Mouse (Mus musculus): ENCODE results near the gene Scyl1. TPM values are rescaled to one million over a fixed set of nuclear protein-coding genes. Genes with fewer than 3 reads are reported as not detected.

The Scyl1 gene
- polyA plus RNA-seq, 1 experiment from 2014 or later = 67.4 TPM

- Histone ChIP-seq H3K4me1 (ENCODE audit: control insufficient read depth, insufficient read depth, low read length) (peaks cover 3% of the 10 kb centered on the region; the same call in 1 of the 2 replicates), H3K9ac (ENCODE audit: low read length) (no peak overlapping the region), H3K27me3 (ENCODE audit: control insufficient read depth, insufficient read depth, low read length) (no peaks in the 10 kb centered on the region), H3K27ac (ENCODE audit: low read depth, low read length) (no peak overlapping the region), H3K36me3 (ENCODE audit: control insufficient read depth, insufficient read depth, low read length) (peaks cover 8% of the 10 kb centered on the region), H3K9me3 (ENCODE audit: control insufficient read depth, low read length) (no peaks in the 10 kb centered on the region), H3K4me2 (ENCODE audit: low read depth) (no peak overlapping the region), H3K4me3 (ENCODE audit: low read depth, low read length) (no peak overlapping the region)
- no peak for ATAC-seq (ENCODE audit: insufficient read depth, low FRiP score, low TSS enrichment)
- DNase-seq (ENCODE audit: low spot score) = no peak
- 78% methylated on average over 5 of the region's 5 CpGs for WGBS
Observed at GRCm38 (mm10) chr19:5713255-5713654, 58.0 kb downstream of the Scyl1 start.

GRCm38 (mm10) chr19:5711907-5712460 is 59.2 kb downstream of the Scyl1 start:
- Histone ChIP-seq H3K27ac (ENCODE audit: low read depth, low read length) (no peak overlapping the region), H3K4me3 (ENCODE audit: low read depth, low read length) (no peak overlapping the region), H3K36me3 (ENCODE audit: control insufficient read depth, insufficient read depth, low read length) (peaks cover 11% of the 10 kb centered on the region), H3K9me3 (ENCODE audit: control insufficient read depth, low read length) (no peaks in the 10 kb centered on the region), H3K27me3 (ENCODE audit: control insufficient read depth, insufficient read depth, low read length) (no peaks in the 10 kb centered on the region), H3K9ac (ENCODE audit: low read length) (no peak overlapping the region), H3K4me1 (ENCODE audit: control insufficient read depth, insufficient read depth, low read length) (peaks cover 3% of the 10 kb centered on the region; the same call in 1 of the 2 replicates), H3K4me2 (ENCODE audit: low read depth) (no peak overlapping the region)
- no peak for ATAC-seq (ENCODE audit: insufficient read depth, low FRiP score, low TSS enrichment)
- DNase-seq (ENCODE audit: low spot score) = no peak
- 89% methylated on average over 14 of the region's 14 CpGs for WGBS

GRCm38 (mm10) chr19:5711218-5711617 is 60.0 kb downstream of the Scyl1 start:
- no peak overlapping the region for H3K4me3 ChIP-seq (ENCODE audit: low read depth, low read length)
- H3K4me1 ChIP-seq (ENCODE audit: control insufficient read depth, insufficient read depth, low read length) = no peaks in the 10 kb centered on the region
- H3K27me3 ChIP-seq (ENCODE audit: control insufficient read depth, insufficient read depth, low read length) = no peaks in the 10 kb centered on the region
- H3K36me3 ChIP-seq (ENCODE audit: control insufficient read depth, insufficient read depth, low read length) = peaks cover 11% of the 10 kb centered on the region
- DNase-seq (ENCODE audit: low spot score) (peak; percentile 74), ATAC-seq (ENCODE audit: insufficient read depth, low FRiP score, low TSS enrichment) (no peak)
- 9% methylated on average over 3 of the region's 3 CpGs for WGBS
- no peak overlapping the region for H3K9ac ChIP-seq (ENCODE audit: low read length)
- H3K27ac ChIP-seq (ENCODE audit: low read depth, low read length) = no peak overlapping the region
- H3K9me3 ChIP-seq (ENCODE audit: control insufficient read depth, low read length) = no peaks in the 10 kb centered on the region
- H3K4me2 ChIP-seq (ENCODE audit: low read depth) = no peak overlapping the region

GRCm38 (mm10) chr19:5710581-5710980 is 60.6 kb downstream of the Scyl1 start:
- H3K4me2 ChIP-seq (ENCODE audit: low read depth) = no peak overlapping the region

GRCm38 (mm10) chr19:5710068-5710467 is 61.2 kb downstream of the Scyl1 start:
- H3K9me3 ChIP-seq (ENCODE audit: control insufficient read depth, low read length) = no peaks in the 10 kb centered on the region
- no peak overlapping the region for H3K4me2 ChIP-seq (ENCODE audit: low read depth)
- no peak overlapping the region for H3K9ac ChIP-seq (ENCODE audit: low read length)
- H3K36me3 ChIP-seq (ENCODE audit: control insufficient read depth, insufficient read depth, low read length) = peaks cover 11% of the 10 kb centered on the region
- H3K4me1 ChIP-seq (ENCODE audit: control insufficient read depth, insufficient read depth, low read length) = no peaks in the 10 kb centered on the region
- no peak for DNase-seq (ENCODE audit: low spot score)
- no peak for ATAC-seq (ENCODE audit: insufficient read depth, low FRiP score, low TSS enrichment)
- no peaks in the 10 kb centered on the region for H3K27me3 ChIP-seq (ENCODE audit: control insufficient read depth, insufficient read depth, low read length)
- H3K4me3 ChIP-seq (ENCODE audit: low read depth, low read length) = no peak overlapping the region
- no peak overlapping the region for H3K27ac ChIP-seq (ENCODE audit: low read depth, low read length)
- 90% methylated on average over 6 of the region's 6 CpGs for WGBS

More at GRCm38 (mm10) chr19:5710581-5710980, 60.6 kb downstream of the Scyl1 start:
- Histone ChIP-seq H3K27me3 (ENCODE audit: control insufficient read depth, insufficient read depth, low read length) (no peaks in the 10 kb centered on the region), H3K9ac (ENCODE audit: low read length) (no peak overlapping the region), H3K4me1 (ENCODE audit: control insufficient read depth, insufficient read depth, low read length) (no peaks in the 10 kb centered on the region), H3K27ac (ENCODE audit: low read depth, low read length) (no peak overlapping the region), H3K36me3 (ENCODE audit: control insufficient read depth, insufficient read depth, low read length) (peaks cover 11% of the 10 kb centered on the region), H3K9me3 (ENCODE audit: control insufficient read depth, low read length) (no peaks in the 10 kb centered on the region), H3K4me3 (ENCODE audit: low read depth, low read length) (no peak overlapping the region)
- ATAC-seq (ENCODE audit: insufficient read depth, low FRiP score, low TSS enrichment) (no peak), DNase-seq (ENCODE audit: low spot score) (no peak)
- 78% methylated on average over 8 of the region's 8 CpGs for WGBS

Other genes starting within 250 kb of the Scyl1 start
- gene Ovol1, start 210.8 kb downstream of the Scyl1 start, polyA plus RNA-seq (2014; fragmentation: Nextera tagmentation; extraction: Ambion mirVana) = 0.24 and 0.32 TPM in 2 replicates
- 2.3 and 2.6 TPM in 2 replicates for gene Ap5b1, start 203.4 kb downstream of the Scyl1 start, polyA plus RNA-seq (2014; fragmentation: Nextera tagmentation; extraction: Ambion mirVana)
- gene Rnaseh2c, start 169.5 kb downstream of the Scyl1 start, polyA plus RNA-seq (2014; fragmentation: Nextera tagmentation; extraction: Ambion mirVana) = 131 and 137 TPM in 2 replicates
- gene Kat5, start 161.2 kb downstream of the Scyl1 start, polyA plus RNA-seq (2014; fragmentation: Nextera tagmentation; extraction: Ambion mirVana) = 36.3 and 36.5 TPM in 2 replicates
- 32.5 and 34.4 TPM in 2 replicates for gene Rela, start 133.9 kb downstream of the Scyl1 start, polyA plus RNA-seq (2014; fragmentation: Nextera tagmentation; extraction: Ambion mirVana)
- 17.0 and 19.3 TPM in 2 replicates for gene Sipa1, start 107.7 kb downstream of the Scyl1 start, polyA plus RNA-seq (2014; fragmentation: Nextera tagmentation; extraction: Ambion mirVana)
- gene Map3k11, start 82.7 kb downstream of the Scyl1 start, polyA plus RNA-seq (2014; fragmentation: Nextera tagmentation; extraction: Ambion mirVana) = 21.0 and 22.0 TPM in 2 replicates
- 26.9 and 27.7 TPM in 2 replicates for gene Pcnx3, start 82.5 kb downstream of the Scyl1 start, polyA plus RNA-seq (2014; fragmentation: Nextera tagmentation; extraction: Ambion mirVana)
- not detected in 2 replicates for gene Kcnk7, start 67.1 kb downstream of the Scyl1 start, polyA plus RNA-seq (2014; fragmentation: Nextera tagmentation; extraction: Ambion mirVana)
- gene Ehbp1l1, start 45.1 kb downstream of the Scyl1 start, polyA plus RNA-seq (2014; fragmentation: Nextera tagmentation; extraction: Ambion mirVana) = 5.1 and 6.8 TPM in 2 replicates
- 167 and 184 TPM in 2 replicates for gene Fam89b, start 41.8 kb downstream of the Scyl1 start, polyA plus RNA-seq (2014; fragmentation: Nextera tagmentation; extraction: Ambion mirVana)
- 5.2 and 9.7 TPM in 2 replicates for gene Ltbp3, start 30.5 kb downstream of the Scyl1 start, polyA plus RNA-seq (2014; fragmentation: Nextera tagmentation; extraction: Ambion mirVana)
- gene Frmd8, start 103.9 kb upstream of the Scyl1 start, polyA plus RNA-seq (2014; fragmentation: Nextera tagmentation; extraction: Ambion mirVana) = 19.9 and 20.7 TPM in 2 replicates
- gene Slc25a45, start 106.4 kb upstream of the Scyl1 start, polyA plus RNA-seq (2014; fragmentation: Nextera tagmentation; extraction: Ambion mirVana) = 0.74 and 1.7 TPM in 2 replicates
- 5.7 and 6.6 TPM in 2 replicates for gene Tigd3, start 122.7 kb upstream of the Scyl1 start, polyA plus RNA-seq (2014; fragmentation: Nextera tagmentation; extraction: Ambion mirVana)
- 195 and 225 TPM in 2 replicates for gene Dpf2, start 141.6 kb upstream of the Scyl1 start, polyA plus RNA-seq (2014; fragmentation: Nextera tagmentation; extraction: Ambion mirVana)
- gene Cdc42ep2, start 153.4 kb upstream of the Scyl1 start, polyA plus RNA-seq (2014; fragmentation: Nextera tagmentation; extraction: Ambion mirVana) = 3.9 and 4.0 TPM in 2 replicates
- 75.2 and 79.9 TPM in 2 replicates for gene Pola2, start 192.8 kb upstream of the Scyl1 start, polyA plus RNA-seq (2014; fragmentation: Nextera tagmentation; extraction: Ambion mirVana)
- gene Slc22a20, start 214.7 kb upstream of the Scyl1 start, polyA plus RNA-seq (2014; fragmentation: Nextera tagmentation; extraction: Ambion mirVana) = not detected in 2 replicates
- gene Capn1, start 244.5 kb upstream of the Scyl1 start, polyA plus RNA-seq (2014; fragmentation: Nextera tagmentation; extraction: Ambion mirVana) = 3.4 and 4.4 TPM in 2 replicates

Data from neural tube, embryonic 11.5 days (tissue).